Mouse (Mus musculus) liver, adult (tissue): Measurements from ENCODE around the gene Olfr1357.

Experiments
- GATA4 ChIP-seq: IDR thresholded peaks from 2 replicates; pipeline ENCODE4 v1.6.1; 2014; ENCODE audit warnings: mild to moderate bottlenecking, low read length; ENCODE audit not compliant: insufficient replicate concordance

Olfr1357 gene

DNA sequence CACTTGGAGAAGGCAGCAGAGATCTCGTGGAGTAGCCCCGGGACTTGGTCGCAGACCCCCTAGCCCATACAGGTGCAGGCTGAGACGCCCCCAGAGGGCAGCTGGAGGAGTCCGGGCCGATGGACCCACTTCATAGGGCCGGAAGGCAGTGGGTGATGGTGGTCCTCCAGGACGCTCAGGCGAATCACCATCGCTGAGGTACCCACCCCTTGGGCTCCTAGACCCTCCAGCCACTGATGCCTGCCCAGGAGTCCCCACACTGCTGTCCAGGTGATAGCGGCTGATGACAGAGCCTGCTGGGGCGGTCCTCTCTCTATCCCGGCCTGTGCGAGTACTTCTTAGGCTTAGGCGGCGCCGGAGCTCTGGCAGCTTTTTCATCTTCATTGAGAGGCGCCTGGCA, 28.6 kb downstream of the Olfr1357 start:
- no peak for TF ChIP-seq GATA4

DNA sequence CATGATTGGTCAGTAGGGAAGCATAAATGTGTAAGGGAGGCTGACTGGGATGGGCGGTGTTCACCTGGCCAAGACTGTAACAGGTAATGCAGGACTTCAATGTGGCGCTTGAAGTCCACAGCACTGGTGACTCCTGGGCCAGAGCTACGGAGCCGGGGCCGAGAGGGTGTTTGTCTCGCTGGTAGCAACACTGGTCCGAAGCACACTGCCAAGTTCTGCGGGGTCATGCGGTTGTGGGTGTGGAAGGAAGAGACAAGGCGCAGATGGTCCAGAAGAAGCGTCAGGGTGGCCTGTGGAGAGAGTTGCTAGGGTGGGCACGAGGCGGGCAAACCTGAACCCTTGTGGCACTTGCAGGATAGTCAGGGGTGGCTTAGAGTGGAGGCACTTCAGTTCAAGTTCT, 31.8 kb downstream of the Olfr1357 start:
- no peak for TF ChIP-seq GATA4

DNA sequence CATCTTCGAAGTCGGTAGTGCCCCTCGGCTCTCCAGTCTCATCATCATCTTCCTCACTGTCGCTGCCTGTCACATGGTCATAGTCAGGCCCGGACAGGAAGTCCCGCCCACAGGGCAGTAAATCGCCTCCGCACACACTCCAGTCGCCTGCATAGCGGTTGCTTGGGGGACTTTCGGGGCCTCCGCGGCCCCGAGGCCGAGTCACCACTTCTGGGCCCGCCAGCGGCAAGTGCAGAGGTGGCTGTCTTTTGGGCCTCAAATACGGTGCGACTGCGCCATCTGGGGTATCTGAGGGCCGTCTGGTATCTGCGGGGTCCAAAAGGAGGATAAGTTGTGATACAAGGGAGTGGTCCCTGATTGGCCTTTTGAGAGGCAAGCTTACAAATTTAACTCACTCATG, 32.3 kb downstream of the Olfr1357 start:
- no peak for TF ChIP-seq GATA4

DNA sequence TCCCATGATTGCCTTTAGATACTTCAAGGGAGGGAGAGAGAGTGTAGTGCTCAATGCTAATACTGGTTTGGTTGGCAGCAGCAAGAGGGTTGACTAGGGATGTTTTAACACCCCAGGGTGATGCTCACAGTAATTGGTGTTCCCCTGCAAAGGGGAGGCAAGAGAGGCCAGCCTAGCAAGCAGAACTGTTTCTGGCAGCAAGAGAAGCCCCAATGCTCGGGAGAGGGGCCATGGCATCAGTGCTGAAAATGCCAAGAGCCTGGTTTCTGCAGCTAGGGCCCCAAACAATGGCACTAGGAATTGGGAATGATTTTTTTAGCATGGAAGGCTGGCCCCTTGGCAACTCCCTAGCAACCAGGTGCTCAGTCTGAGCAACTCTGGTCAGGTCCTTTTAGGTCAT, 32.9 kb downstream of the Olfr1357 start:
- TF ChIP-seq GATA4: no peak

DNA sequence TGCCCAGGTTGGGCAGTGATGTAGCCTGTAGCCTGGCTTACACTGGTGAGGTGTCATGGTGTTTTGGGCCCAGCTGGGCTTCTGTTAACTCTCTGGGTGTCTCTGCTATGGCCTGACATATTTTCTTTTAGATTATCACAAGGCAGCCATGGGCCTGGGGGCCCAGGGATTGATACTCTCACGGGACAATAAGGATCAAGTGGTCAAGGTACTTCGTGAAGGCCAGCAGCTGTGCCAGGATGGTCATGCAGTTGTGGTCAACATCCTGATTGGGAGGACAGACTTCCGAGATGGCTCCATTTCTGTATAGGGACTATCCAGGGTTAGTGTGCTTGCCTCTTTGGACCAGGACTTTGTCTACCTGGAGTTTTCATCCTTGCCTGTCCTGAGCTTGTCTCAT, 33.9 kb downstream of the Olfr1357 start:
- TF ChIP-seq GATA4: no peak

DNA sequence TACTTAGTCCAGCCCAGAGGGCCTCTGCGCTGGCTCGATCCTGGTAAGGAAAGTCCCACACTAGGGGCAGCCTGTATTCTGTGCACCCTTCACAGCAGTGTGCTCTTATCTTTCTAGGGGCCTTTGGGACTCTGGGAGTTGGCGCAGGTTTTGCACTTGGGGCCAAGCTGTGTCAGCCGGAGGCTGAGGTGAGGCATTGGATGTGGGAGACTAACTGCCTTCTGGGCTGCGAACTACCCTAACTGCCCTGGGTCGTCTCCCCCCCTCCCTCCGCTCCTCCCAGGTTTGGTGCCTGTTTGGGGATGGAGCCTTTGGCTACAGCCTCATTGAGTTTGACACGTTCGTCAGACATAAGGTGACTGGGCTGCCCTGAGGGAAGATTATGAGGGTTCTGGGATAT, 34.5 kb downstream of the Olfr1357 start:
- TF ChIP-seq GATA4: no peak

DNA sequence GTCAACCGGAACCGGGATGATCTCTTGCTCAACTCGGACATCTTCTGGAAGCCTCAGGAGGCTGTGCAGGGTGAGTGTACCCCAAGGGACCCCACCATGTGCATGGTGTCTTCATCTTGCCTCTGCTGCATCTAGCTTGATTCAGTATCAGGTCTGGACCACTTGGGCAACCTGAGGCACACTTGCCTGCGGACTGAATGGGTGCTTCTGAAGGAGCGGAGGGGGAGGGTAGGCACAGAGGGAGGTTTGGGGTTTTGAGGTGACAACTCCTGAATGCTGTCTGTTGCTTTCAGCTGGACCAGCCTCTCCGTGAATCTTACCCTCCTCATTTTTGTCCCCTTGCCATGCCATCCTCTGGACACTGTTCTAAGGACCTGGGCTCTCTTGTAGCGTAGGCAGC, 36.8 kb downstream of the Olfr1357 start:
- no peak for TF ChIP-seq GATA4

DNA sequence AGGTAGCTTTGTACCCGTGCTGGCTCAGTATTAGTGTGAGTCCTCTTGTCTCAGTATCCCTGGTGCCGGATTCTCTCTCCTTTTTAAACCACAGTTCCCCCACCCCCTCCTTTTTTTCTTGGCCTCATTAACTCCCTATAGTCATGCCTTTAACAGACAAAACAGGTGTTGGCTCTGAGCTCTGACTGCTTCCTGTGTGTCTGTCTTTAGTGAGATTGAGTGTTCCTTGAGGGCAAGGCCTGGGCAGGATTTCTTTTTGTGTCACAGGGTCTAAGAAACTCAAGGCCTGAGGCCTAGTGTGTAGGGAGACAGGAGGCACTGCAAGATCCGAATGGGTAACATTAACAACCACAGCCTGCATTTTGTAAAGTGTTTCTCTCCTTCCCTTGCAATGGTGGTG, 39.7 kb downstream of the Olfr1357 start:
- no peak for TF ChIP-seq GATA4

DNA sequence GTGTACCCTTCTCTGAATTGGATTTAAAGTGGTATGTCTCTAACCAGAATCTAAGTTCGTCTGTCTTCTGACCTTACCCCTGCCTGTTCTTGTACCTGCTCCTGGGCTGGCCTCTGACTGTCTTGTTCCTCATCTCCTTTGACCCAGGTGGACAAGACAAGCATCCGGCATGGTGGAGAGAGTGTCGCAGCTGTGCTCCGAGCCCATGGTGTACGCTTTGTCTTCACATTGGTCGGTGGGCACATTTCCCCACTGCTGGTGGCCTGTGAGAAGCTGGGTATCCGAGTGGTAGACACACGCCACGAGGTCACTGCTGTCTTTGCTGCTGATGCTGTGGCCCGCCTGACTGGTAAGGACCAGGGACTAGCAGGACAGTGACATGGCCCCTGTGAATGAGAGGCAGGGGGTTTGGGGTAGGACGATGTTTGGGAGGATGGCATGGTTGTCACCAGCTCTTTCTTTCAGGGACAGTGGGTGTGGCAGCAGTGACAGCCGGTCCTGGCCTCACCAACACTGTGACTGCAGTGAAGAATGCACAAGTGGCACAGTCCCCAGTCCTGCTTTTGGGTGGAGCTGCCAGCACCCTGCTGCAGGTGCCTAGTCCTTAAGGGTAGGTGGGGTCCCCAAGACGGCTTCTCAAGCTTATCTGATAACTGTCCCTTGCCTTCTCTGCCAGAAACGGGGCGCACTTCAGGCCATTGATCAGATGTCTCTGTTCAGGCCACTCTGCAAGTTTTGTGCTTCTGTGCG, 41.3 kb downstream of the Olfr1357 start:
- no peak for TF ChIP-seq GATA4

DNA sequence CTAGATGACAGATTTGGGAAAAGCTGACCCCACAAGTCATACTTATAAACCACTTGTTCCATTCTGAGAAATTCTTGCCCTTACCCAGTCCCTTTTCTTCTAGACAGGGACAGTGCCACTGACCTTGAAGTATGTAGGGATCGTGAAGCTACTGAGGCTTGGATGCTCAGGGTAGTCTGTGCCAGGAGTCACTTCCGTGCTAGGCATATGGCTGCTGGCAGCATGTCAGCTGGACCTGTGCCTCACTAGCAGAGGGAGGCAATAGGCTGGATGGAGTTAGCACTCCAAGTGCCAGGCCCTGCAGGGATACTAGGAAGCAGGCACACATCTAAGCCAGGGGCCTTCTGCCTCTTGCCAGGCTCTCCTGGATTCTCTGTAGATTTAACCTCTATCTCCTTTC, 42.2 kb downstream of the Olfr1357 start:
- TF ChIP-seq GATA4: no peak

DNA sequence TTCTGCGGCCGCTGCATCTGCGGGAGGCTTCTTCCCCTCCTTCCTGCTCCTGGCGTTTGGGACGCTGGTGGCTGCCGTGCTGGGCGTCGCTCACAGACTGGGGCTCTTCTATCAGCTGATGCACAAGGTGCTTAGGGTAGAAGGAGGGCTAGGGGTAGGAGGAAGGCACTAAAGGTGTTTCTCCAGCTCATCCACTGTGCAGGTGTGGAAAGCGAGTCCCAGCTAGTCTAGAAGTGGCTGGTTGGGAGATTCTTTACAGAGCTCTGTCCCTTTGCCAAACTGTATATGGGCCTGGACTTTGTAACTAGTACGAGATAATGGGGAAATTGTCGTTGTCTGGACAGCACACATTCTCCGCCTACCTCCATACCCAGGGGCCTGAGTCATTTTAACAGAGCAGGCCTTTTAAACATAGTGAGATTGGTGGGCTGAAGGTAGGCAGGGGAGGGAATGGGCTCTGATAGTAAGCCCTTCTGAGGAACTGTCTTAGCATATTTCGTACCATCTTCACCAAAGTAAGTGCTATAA, 42.7 kb downstream of the Olfr1357 start:
- no peak for TF ChIP-seq GATA4

DNA sequence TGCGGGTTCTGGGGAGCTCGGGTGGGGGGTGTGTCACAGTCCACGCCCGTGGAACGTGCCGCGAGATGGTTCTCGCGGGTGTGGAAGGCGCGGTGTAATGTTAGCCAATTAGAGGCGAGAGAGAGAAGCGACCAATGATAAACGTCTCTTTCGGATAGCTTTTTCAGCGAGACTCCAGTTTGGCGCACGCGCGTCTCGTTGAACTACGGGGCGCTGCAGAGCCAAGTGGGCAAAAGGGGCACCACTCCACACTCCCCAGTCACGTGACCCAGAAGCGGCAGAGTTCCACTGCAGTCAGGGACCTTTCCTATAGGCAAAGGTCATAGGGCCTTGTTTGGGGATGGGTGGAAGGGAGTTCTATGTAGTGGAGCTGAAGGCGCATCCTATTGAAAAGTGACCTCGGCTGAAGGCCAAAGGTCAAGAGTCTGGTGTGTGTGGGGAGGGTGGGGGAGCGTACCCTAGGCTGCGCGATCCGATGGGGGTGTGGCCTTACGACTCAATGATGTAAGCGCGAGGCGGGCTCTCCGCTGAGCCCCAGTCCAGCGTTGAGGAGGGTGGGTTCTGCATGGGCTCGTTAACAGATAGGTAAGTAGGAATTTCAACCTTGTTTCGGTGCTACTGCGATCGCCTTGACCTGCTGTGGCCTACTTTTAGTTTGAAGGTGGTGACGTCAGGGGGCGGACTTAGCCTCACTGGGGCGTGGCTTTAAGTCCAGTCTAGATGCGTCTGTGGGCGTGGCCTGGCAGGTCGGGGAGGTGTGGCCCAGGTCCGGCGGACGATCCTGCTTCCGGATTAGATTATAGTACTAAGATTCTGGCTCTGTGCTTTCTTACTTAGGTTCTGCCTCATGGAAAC, 43.4 kb downstream of the Olfr1357 start, which contains the start of gene Ilvbl:
Ilvbl (plus strand) TSS at position 97 of the 855 bp plus-strand sequence.
- TF ChIP-seq GATA4: peak; percentile 92; the same call in 1 of the 2 replicates

DNA sequence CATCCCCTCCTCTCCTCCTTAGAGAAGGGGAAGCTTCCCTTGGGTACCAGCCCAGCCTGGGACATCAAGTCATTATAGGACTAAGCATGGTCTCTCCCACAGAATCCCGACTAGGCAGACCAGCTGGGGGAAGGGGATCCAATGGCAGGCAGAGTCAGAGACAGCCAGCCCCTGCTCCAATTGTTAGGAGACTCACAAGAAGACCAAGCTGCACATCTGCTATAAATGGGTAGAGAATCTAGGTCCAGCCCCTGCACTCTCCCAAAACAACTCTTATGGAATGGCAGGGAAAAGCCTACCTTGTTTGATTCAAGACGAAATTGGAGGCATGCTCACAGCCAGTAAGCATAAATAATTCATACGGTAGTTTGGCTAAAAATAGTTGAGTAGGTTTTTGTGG, 44.6 kb downstream of the Olfr1357 start:
- no peak for TF ChIP-seq GATA4

DNA sequence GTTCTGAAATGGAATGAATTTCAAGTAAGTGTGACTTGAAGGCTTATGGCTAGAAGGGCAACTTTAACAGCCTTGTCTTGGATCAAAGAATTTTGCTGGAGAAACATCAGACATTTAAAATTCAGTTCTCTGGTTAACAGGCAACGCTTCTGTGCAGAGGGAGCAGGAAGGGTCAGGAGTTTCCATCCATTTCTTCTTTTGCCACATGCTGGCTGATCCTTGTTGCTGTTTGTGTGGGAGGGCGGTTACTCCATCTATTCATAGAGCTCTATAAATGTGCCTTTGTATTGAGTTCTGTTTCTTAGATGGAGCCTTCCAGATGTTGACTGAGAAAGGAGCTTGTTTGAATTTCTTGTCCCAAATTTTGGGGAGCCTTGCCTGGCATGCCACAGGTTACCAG, 47.0 kb downstream of the Olfr1357 start:
- no peak for TF ChIP-seq GATA4

DNA sequence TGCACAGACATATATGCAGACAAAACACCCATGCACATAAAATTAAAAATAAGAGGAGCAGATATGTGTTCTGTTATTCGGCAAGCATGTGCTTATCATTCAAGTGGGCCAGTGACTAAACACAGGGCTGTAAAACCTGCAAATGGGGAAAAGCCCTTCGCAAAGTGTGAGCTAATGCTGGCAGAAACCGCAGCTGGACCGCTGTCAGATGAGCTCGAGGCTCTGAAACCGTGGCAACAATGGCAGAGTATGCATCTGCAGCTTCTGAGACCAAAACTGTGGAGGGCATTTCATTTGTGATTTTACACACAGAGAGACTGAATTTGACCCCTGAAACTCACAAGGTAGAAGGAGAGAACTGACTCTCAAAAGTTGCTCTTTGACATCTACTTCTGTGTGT, 47.5 kb downstream of the Olfr1357 start:
- TF ChIP-seq GATA4: no peak

DNA sequence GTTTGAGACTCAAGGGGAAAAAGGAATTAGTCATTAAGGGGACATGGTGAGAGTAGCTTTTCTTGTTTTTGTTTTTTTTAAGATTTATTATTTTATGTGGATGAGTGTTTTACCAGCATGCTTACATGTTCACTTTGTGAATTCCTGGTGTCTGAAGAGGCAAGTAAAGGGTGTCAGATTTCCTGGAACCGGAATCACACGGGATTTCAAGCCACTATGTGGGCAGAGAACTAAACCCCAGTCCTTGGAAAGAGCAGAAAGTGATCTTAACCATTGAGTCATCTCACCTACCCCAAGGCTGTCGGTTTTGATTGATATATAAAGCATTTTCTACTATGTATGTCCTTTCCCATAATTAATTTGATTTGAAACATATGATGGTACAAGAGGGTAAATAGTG, 48.2 kb downstream of the Olfr1357 start:
- no peak for TF ChIP-seq GATA4

DNA sequence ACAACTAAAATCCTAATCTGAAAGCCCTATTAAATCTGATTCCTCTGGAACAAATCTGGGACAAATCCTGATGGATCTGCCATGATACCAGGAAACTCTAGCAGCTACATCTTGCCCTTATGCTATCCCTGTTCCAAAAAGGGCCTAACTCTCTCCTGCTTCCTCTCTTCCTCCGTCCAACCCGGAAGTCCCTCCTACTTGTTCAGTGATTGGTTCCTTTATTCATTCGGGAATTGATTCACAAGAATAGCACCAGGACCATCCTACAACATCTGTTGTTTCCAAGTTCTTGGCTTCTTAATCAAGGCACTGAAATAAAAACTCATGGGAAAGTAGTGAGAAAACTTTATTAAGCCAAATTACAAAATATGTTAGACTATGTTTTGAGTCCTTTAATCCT, 48.7 kb downstream of the Olfr1357 start:
- no peak for TF ChIP-seq GATA4

DNA sequence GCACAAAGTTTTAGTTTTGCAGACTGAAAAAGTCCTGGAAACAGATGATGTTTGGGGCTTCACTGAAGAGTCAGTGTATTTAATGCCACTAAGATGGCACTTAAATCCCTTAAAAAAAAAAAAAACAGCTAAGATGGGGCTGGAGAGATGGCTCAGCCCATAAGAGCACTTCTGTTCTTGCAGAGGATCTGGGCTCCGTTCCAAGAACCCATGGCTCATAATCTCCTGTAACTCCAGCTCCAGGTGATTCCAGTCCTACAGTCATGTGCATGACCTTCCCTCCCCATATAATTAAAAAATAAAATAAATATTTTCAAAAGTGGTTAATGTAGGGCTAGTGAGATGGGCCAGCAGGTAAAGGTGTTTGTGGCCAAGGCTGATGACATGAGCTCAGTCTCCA, 52.8 kb downstream of the Olfr1357 start:
- no peak for TF ChIP-seq GATA4
